Mouse (Mus musculus) midbrain, embryonic 13.5 days (tissue): ENCODE measurements around the gene Pde4d. TPM values are rescaled to one million over a fixed set of nuclear protein-coding genes. Genes with fewer than 3 reads are reported as not detected.

ENCODE experiments used
- ATAC-seq: fragments of 200-750 bp; cut with Nextera tagmentation; 2 replicates; pipeline ENCODE4 v1.8.0; 2017; ENCODE audit warnings: mild to moderate bottlenecking, moderate TSS enrichment, moderate library complexity
- H3K27ac ChIP-seq: fragments of 300-500 bp; sonication (generic); 2 replicates; pipeline ENCODE4 v1.5.1; 2015; ENCODE audit warnings: inconsistent platforms, mild to moderate bottlenecking, moderate library complexity
- H3K27me3 ChIP-seq: fragments of 300-500 bp; sonication (generic); 2 replicates; pipeline ENCODE4 v1.6.1; 2015; ENCODE audit warnings: mild to moderate bottlenecking, inconsistent platforms
- H3K36me3 ChIP-seq: fragments of 300-500 bp; sonication (generic); 2 replicates; pipeline ENCODE4 v1.6.1; 2015; ENCODE audit warnings: mild to moderate bottlenecking, inconsistent platforms
- H3K4me1 ChIP-seq: fragments of 300-500 bp; sonication (generic); replicated peaks from 2 replicates; pipeline ENCODE4 v1.6.1; 2015; ENCODE audit warnings: inconsistent platforms
- H3K4me2 ChIP-seq: fragments of 300-500 bp; sonication (generic); replicated peaks from 2 replicates; pipeline ENCODE4 v1.6.1; 2015; ENCODE audit warnings: moderate library complexity, mild to moderate bottlenecking, inconsistent platforms
- H3K4me3 ChIP-seq: fragments of 300-500 bp; sonication (generic); replicated peaks from 2 replicates; pipeline ENCODE4 v1.5.1; 2015; ENCODE audit warnings: mild to moderate bottlenecking, inconsistent platforms
- H3K9ac ChIP-seq: fragments of 300-500 bp; sonication (generic); replicated peaks from 2 replicates; pipeline ENCODE4 v1.6.1; 2015; ENCODE audit warnings: mild to moderate bottlenecking, inconsistent platforms
- H3K9me3 ChIP-seq: fragments of 300-500 bp; sonication (generic); 2 replicates; pipeline ENCODE4 v1.6.1; 2016; ENCODE audit warnings: mild to moderate bottlenecking, inconsistent platforms
- WGBS: fragments of 180-500 bp; shearing (Covaris S2); methylation state at CpG from one replicate; pipeline ENCODE4 v1.1.7; 2015; 5-methylcytosine and 5-hydroxymethylcytosine counted together
- polyA plus RNA-seq: library from polyadenylated mRNA; unstranded; fragments of >200 nt; fragmentation: Nextera tagmentation; extraction: Ambion mirVana; gene quantifications from 2 replicates; pipeline ENCODE4 v1.2.1, GENCODE M21; 2015

The Pde4d gene
- polyA plus RNA-seq, 1 experiment from 2014 or later, result 19.7 TPM

DNA sequence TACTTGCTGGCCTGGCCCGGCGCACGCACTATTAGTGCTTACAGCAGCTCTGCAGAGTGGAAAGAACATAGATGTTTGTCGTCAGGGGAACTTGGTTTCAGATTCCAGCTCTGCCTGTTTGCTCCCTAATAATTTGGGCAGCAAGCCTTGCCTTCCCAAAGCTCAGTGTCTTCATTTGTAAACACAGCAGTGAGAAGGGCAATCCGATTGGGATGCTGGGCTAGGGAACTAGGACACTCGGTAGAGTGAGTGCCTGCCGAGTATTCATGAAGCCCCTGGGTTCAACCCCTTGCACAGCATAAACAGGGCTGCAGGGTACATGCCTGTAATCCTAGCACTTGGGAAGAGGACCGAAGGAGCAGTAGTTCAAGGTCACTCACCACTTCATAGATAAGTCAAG, 1459.4 kb downstream of the Pde4d start:
- no peaks in the 10 kb centered on the region for H3K36me3 ChIP-seq
- 85% methylated on average over 8 of the region's 8 CpGs for WGBS
- H3K27me3 ChIP-seq, result peaks cover 4% of the 10 kb centered on the region; the same call in 1 of the 2 replicates
- peaks cover 35% of the 10 kb centered on the region for H3K4me1 ChIP-seq
- no peak overlapping the region for H3K4me3 ChIP-seq
- no peak overlapping the region for H3K27ac ChIP-seq
- H3K4me2 ChIP-seq, result no peak overlapping the region
- H3K9me3 ChIP-seq, result no peaks in the 10 kb centered on the region
- H3K9ac ChIP-seq, result no peak overlapping the region
- no peak for ATAC-seq

DNA sequence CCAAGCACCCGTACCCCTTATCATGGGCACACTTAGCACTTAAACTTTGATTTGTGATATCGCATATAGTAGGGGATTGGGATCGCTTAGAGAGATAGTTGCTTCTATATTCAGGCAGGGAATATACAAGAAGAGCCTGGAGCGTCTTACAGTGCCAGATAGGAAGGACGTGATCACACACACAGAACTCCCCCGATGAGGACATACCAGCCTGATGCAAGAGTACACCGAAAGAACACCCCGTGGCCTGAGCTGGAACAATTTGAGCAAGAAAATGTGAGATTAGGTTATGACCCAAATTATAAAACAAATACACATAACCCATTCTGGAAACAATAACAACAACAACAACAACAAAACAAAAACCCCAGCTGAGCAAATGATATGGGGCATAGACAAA, 1461.2 kb downstream of the Pde4d start:
- 95% methylated on average over 8 of the region's 8 CpGs for WGBS
- H3K4me2 ChIP-seq, result no peak overlapping the region
- no peak overlapping the region for H3K4me3 ChIP-seq
- H3K36me3 ChIP-seq, result no peaks in the 10 kb centered on the region
- H3K9me3 ChIP-seq, result no peaks in the 10 kb centered on the region
- ATAC-seq, result no peak
- H3K27me3 ChIP-seq, result no peaks in the 10 kb centered on the region
- peaks cover 25% of the 10 kb centered on the region for H3K4me1 ChIP-seq
- H3K27ac ChIP-seq, result no peak overlapping the region
- H3K9ac ChIP-seq, result no peak overlapping the region

DNA sequence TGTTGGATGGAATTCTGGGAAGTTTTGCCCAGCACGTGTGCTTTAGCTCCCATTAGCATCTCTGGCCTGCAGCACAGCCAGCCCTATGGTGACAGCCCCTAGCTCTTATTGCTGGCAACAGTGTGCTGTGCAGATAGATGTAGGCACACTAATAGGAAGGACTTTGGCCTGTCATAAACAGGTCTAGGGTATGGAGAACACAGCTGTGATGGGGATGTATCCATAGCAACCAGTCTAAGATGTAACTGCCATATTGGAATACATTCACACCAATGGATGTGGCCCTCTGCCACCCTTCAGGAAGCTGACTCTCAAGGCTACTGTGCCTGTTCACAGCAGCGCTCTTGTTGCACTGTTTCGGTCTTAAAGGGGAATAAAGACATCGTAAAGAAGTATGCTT, 1462.9 kb downstream of the Pde4d start:
- Histone ChIP-seq H3K9ac (no peak overlapping the region), H3K27me3 (no peaks in the 10 kb centered on the region), H3K4me1 (peaks cover 25% of the 10 kb centered on the region), H3K4me3 (no peak overlapping the region), H3K36me3 (no peaks in the 10 kb centered on the region), H3K27ac (peak overlapping the region; percentile 46; the same call in 1 of the 2 replicates), H3K9me3 (no peaks in the 10 kb centered on the region), H3K4me2 (no peak overlapping the region)
- WGBS, result 87% methylated on average over 4 of the region's 4 CpGs
- 0 out of 2 replicates have a peak, but pooled peaks have one; percentile 51 for ATAC-seq

DNA sequence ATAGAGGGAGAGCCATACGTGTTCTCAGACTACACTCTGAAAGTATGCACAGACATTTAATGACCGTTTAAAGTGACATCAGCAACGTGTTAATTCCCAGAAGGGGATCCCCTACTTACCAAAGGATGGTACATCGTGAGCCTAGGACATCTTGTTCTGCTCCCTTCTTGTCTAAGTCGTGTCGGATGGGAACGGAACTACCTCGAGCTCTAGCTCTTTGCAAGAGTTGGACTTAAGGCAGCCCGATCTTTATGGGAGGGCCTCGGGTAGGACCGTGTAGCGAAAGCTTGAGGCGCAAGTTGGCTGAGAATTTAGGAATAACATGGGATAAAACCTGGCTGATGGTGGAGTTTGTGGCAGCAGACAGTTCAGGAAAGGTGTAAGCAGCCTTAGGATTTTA, 1464.5 kb downstream of the Pde4d start:
- no peak overlapping the region for H3K9ac ChIP-seq
- H3K4me3 ChIP-seq, result no peak overlapping the region
- ATAC-seq, result no peak
- no peaks in the 10 kb centered on the region for H3K27me3 ChIP-seq
- peaks cover 22% of the 10 kb centered on the region for H3K4me1 ChIP-seq
- H3K27ac ChIP-seq, result no peak overlapping the region
- H3K36me3 ChIP-seq, result no peaks in the 10 kb centered on the region
- H3K9me3 ChIP-seq, result no peaks in the 10 kb centered on the region
- 94% methylated on average over 13 of the region's 13 CpGs for WGBS
- H3K4me2 ChIP-seq, result no peak overlapping the region

DNA sequence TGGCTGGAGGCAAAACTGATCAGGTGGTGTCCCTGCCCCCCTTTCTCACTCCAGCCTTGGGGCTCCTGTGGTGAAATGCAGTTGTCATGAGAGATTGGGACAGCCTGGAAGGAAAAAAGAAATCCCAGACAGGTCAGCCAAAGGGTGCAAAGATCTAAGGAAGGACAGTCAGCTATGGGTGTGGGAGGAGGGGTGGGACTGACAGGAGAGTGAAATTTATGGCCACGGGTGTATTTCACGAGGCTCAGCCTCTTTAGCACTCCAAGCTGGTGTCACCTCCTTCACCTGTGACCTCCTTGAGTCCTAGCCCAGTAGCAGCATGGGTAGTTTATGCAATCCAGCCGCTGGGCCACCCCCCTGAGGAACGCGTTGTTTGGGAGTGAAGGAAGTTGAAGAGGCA, 1465.1 kb downstream of the Pde4d start:
- H3K4me1 ChIP-seq, result peaks cover 22% of the 10 kb centered on the region
- WGBS, result 74% methylated on average over 5 of the region's 5 CpGs
- no peaks in the 10 kb centered on the region for H3K36me3 ChIP-seq
- no peak overlapping the region for H3K4me3 ChIP-seq
- no peak for ATAC-seq
- no peaks in the 10 kb centered on the region for H3K27me3 ChIP-seq
- H3K4me2 ChIP-seq, result no peak overlapping the region
- no peak overlapping the region for H3K27ac ChIP-seq
- no peaks in the 10 kb centered on the region for H3K9me3 ChIP-seq
- no peak overlapping the region for H3K9ac ChIP-seq

DNA sequence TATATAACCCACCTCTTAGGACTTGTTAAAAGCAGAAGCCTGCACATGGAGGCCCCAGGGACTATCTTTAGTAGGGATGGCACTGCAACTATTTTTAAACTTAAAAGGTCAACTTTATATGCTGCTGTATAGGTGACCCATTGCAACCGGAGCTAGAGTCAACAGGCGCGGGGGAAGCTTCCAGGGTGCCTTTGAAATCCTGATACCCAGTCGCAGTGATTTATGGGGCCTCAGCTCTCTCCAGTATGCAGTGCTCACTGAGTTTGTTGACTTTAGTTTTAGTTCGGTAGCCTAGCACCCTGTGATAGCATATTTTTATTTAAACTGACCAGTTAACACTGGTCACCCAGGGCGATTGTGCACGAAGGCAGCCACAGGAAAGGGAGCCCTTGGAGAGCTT, 1465.8 kb downstream of the Pde4d start:
- 79% methylated on average over 7 of the region's 7 CpGs for WGBS
- H3K4me1 ChIP-seq, result peaks cover 22% of the 10 kb centered on the region
- no peaks in the 10 kb centered on the region for H3K36me3 ChIP-seq
- no peak overlapping the region for H3K4me3 ChIP-seq
- ATAC-seq, result no peak
- H3K27me3 ChIP-seq, result no peaks in the 10 kb centered on the region
- no peak overlapping the region for H3K9ac ChIP-seq
- no peak overlapping the region for H3K27ac ChIP-seq
- no peaks in the 10 kb centered on the region for H3K9me3 ChIP-seq
- H3K4me2 ChIP-seq, result no peak overlapping the region

DNA sequence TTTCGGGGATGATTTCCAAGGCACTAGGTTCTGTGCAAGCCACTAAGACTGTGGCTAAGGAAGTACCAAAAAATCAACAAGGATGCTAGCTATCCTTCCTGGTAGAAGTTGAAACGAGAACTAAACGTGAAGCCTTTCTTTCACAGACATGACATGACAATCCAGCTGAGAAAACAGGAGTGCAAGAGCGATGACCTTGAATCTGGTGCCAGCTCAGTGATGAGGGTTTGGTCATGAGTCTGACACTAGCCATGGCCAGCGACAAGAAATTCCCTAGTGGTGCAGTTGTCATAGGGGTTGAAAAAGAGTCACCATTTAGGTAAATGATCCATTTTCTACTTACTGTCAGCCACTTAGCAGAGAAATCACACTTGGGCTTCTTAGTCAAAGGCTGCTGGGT, 1466.2 kb downstream of the Pde4d start:
- no peak overlapping the region for H3K4me2 ChIP-seq
- 85% methylated on average over 5 of the region's 5 CpGs for WGBS

DNA sequence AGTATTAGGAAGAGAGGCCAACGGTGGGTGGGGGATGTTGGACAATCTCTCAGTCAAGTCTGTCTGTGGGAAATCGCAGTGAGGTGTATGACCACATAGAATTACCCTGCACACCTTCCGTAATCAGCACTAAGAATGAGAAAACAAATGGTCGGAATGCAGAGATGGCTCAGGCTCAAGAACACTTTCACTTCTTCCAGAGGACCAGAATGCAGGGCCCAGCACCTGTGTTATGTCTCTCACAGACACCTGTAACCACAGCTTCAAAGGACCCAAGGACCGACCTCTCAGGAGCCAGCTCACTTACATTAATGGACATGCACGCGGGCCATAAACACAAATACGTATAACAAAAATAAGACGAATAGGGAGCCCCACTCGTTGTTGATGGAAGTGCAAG, 1467.8 kb downstream of the Pde4d start:
- no peak overlapping the region for H3K9ac ChIP-seq
- no peak overlapping the region for H3K4me2 ChIP-seq
- no peak overlapping the region for H3K4me3 ChIP-seq
- no peak overlapping the region for H3K27ac ChIP-seq
- H3K9me3 ChIP-seq, result no peaks in the 10 kb centered on the region
- no peaks in the 10 kb centered on the region for H3K36me3 ChIP-seq
- WGBS, result 94% methylated on average over 10 of the region's 10 CpGs
- no peaks in the 10 kb centered on the region for H3K27me3 ChIP-seq
- H3K4me1 ChIP-seq, result peaks cover 3% of the 10 kb centered on the region
- no peak for ATAC-seq

More for the DNA sequence above, 1466.2 kb downstream of the Pde4d start:
- Histone ChIP-seq H3K27me3 (no peaks in the 10 kb centered on the region), H3K36me3 (no peaks in the 10 kb centered on the region), H3K9me3 (no peaks in the 10 kb centered on the region), H3K4me1 (peaks cover 19% of the 10 kb centered on the region), H3K4me3 (no peak overlapping the region), H3K27ac (no peak overlapping the region), H3K9ac (no peak overlapping the region)
- ATAC-seq, result no peak

DNA sequence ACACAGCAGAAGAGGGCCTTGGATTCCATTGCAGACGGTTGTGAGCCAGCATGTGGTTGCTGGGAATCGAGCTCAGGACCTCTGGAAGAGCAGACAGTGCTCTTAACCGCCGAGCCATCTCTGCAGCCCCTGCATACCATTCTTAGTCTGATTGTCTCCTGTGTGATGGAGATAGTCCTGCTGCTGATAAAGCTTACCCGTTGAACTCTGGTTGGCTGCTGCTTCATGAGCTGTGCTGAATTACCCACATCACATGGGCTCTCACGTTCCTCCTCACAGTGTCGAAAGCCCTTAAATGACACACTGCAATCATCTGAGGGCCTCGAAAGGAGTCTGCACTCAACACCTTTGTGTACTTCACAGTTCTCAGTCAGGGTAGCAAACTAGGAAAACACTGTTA, 1468.9 kb downstream of the Pde4d start:
- Histone ChIP-seq H3K36me3 (no peaks in the 10 kb centered on the region), H3K27me3 (no peaks in the 10 kb centered on the region), H3K4me3 (no peak overlapping the region), H3K9me3 (no peaks in the 10 kb centered on the region), H3K9ac (no peak overlapping the region), H3K4me2 (no peak overlapping the region), H3K27ac (no peak overlapping the region), H3K4me1 (0 out of 2 replicates have a peak, but pooled peaks cover 5% of the 10 kb centered on the region)
- WGBS, result 72% methylated on average over 8 of the region's 8 CpGs
- ATAC-seq, result no peak

DNA sequence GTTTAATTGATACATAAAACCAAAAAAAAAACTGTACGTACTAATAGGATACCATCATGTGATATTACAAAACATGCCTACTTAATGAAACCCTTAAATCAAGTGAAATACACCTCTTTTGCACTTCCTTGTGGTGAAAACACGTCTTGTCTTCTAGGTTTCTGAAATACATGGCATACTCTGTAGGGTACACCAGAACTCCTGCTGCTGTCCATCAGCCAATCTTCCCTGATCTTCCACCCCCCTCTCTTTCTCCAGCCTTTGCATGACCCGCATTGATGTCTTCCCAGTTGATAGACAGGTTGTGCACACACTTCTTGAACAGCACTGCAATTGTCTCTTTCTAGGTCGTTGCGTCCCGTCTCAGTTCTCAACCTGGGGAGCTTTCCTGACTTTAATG, 1470.5 kb downstream of the Pde4d start:
- H3K27ac ChIP-seq, result no peak overlapping the region
- whole genome bisulfite sequencing, result 90% methylated on average over 6 of the region's 6 CpGs
- H3K27me3 ChIP-seq, result no peaks in the 10 kb centered on the region
- ATAC-seq, result no peak
- H3K4me2 ChIP-seq, result no peak overlapping the region
- 0 out of 2 replicates have a peak, but pooled peaks cover 5% of the 10 kb centered on the region for H3K4me1 ChIP-seq
- no peaks in the 10 kb centered on the region for H3K9me3 ChIP-seq
- no peak overlapping the region for H3K9ac ChIP-seq
- no peak overlapping the region for H3K4me3 ChIP-seq
- no peaks in the 10 kb centered on the region for H3K36me3 ChIP-seq

DNA sequence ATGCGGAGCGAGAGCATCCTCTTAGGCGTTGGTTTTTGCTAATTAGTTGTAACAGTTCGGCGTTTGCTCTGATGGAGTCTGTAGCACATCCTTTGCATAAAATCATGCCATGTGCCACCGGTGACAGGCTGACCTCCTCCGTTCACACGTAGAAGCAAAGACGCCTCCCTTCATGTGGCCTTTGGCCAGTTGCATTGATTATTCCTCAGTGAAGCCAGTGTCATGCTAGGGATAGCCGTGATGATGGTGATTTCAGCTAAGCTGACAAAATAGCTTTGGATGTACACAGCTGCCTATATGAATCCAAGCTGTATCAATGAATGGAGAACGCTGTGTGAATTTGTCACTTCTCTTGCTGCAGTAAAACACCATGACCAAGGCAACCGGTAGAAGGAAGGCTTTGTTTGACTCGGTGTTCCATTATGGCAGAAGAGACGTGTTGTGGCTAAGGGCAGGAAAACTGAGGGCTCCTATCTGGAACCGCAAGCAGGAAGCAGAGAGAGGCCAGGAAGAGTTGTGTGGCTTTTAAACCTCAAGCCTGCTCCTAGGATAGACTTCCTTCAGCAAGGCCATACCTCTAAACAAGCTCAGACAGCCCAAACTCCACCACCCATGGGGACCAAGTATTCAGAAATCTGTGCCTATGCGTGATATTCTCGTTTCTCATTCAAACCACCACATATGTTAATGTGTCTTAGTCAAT, 1471.7 kb downstream of the Pde4d start:
- H3K27ac ChIP-seq, result no peak overlapping the region
- no peaks in the 10 kb centered on the region for H3K36me3 ChIP-seq
- WGBS, result 86% methylated on average over 17 of the region's 17 CpGs
- H3K9me3 ChIP-seq, result no peaks in the 10 kb centered on the region
- peaks cover 13% of the 10 kb centered on the region; the same call in 1 of the 2 replicates for H3K4me1 ChIP-seq
- H3K27me3 ChIP-seq, result no peaks in the 10 kb centered on the region
- H3K4me2 ChIP-seq, result no peak overlapping the region
- H3K4me3 ChIP-seq, result no peak overlapping the region
- no peak for ATAC-seq
- no peak overlapping the region for H3K9ac ChIP-seq

DNA sequence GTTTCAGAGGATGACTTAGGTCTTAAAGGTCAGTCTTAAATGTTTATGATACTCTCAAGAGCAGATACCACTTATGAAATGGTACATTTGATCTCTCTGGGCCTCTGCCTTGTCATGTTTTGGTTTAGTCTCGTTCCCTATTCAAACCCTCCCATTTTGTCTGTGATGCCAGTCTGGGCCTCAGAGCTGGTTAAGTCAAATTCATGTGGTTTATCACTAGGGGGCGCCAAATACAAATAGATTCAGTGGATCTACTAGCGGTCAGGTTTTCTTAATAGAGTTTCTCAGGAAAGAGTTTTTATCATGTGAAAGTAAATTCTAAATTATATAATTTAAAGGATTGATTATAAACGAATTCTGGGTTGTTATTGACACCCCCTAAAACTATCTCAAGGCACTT, 1472.5 kb downstream of the Pde4d start:
- Histone ChIP-seq H3K9ac (no peak overlapping the region), H3K4me2 (no peak overlapping the region), H3K27ac (no peak overlapping the region), H3K36me3 (no peaks in the 10 kb centered on the region), H3K27me3 (no peaks in the 10 kb centered on the region), H3K4me1 (peaks cover 17% of the 10 kb centered on the region), H3K9me3 (no peaks in the 10 kb centered on the region), H3K4me3 (no peak overlapping the region)
- 4% methylated on average over 4 of the region's 4 CpGs for WGBS
- ATAC-seq, result no peak

DNA sequence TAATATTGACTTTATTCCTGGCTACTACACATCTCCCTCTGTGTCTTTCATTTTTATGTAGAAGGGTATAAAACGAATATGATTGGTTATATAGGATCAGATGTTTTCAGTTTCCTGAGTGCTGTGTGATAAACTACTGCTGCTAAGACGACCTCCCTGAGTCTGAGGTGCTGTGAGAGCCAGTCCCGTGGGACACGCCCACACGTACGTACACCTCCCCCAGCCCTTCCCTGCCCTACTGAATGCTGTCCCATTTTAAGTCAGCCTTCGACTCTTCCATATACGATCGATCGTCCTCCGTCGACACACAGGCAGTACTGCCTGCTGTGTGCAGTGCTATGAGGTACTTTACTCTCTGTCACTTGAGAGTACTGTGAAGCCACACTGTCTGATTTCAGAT, 1473.0 kb downstream of the Pde4d start:
- Histone ChIP-seq H3K4me1 (peaks cover 21% of the 10 kb centered on the region), H3K9me3 (no peaks in the 10 kb centered on the region), H3K4me2 (no peak overlapping the region), H3K27ac (no peak overlapping the region), H3K27me3 (no peaks in the 10 kb centered on the region), H3K4me3 (no peak overlapping the region), H3K9ac (no peak overlapping the region), H3K36me3 (no peaks in the 10 kb centered on the region)
- ATAC-seq, result no peak
- 80% methylated on average over 12 of the region's 12 CpGs for WGBS
